Mouse (Mus musculus): Measurements from ENCODE around the gene Aarsd1. TPM values are rescaled to one million over a fixed set of nuclear protein-coding genes. Genes with fewer than 3 reads are reported as not detected.
A peak's percentile ranks its signal among the peaks of the same experiment; 100 is the strongest.
"Not testable (repeated sequence)": the region's sequence is repeated elsewhere in the genome, so short reads cannot be mapped to it uniquely, and the experiment has no call there.

Gene Aarsd1
- total RNA-seq, 2 experiments from 2014 or later = 2.9 to 4.6 TPM

DNA sequence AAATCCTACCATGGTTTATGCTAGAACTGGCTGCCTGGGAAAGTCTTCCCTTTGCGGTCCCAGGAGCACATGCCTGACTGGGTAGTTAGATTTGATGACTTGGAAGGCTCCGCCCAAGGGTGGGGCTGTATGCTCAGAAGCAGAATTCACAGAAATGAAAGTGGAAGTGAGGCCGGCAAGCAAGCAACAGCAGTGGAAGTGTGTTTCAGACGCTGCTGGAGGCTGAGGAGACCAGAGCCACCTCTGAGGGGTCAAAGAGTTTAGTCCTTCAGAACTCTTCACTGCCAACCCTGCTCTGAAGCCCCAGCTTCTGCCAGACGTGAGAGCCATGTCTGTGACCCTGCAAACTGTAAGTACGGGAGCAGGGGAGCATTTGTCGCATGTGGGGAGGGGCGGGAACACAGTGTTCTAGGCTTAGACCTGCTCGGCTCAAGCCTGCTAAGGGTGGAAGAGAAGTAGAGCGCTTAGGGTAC lies 30.9 kb upstream of the Aarsd1 start, which contains the start of gene Ifi35:
TSS of gene Ifi35 (plus strand) at position 134 of the 473 bp plus-strand sequence.
- peak; percentile 95 for ATAC-seq (replicated peaks; ENCODE audit: low FRiP score, poor library complexity, severe bottlenecking)

DNA sequence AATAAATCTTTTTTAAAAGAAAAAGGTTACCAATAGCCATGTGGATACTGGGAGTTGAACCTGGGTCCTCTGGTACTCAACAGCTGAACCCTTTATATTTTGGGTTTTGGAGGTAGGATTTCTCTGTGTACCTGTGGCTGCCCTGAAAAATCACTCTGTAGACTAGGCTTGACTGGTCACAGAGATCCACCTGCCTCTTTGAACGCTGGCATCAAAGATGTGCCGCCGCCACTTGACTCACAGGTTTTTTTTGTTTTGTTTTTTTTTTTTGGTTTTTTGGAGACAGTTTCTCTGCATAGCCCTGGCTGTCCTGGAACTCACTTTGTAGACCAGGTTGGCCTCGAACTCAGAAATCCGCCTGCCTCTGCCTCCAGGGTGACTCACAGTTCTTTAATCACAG lies 30.4 kb upstream of the Aarsd1 start:
- no peak for ATAC-seq (replicated peaks; ENCODE audit: low FRiP score, poor library complexity, severe bottlenecking)

DNA sequence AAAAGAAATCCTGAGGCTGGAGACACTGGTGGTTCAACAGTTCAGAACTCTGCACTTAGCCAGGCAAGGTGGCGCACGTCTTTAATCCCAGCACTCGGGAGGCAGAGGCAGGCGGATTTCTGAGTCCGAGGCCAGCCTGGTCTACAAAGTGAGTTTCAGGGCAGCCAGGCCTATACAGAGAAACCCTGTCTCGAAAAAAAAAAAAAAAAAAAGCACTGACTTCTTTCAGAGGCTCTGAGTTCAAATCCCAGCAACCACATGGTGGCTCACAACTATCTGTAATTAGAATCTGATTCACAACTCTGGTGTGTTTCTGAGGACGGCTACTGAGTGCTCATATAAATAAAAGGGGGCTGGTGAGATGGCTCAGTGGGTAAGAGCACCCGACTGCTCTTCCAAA lies 29.4 kb upstream of the Aarsd1 start:
- not testable (repeated sequence) for ATAC-seq (replicated peaks; ENCODE audit: low FRiP score, poor library complexity, severe bottlenecking)

DNA sequence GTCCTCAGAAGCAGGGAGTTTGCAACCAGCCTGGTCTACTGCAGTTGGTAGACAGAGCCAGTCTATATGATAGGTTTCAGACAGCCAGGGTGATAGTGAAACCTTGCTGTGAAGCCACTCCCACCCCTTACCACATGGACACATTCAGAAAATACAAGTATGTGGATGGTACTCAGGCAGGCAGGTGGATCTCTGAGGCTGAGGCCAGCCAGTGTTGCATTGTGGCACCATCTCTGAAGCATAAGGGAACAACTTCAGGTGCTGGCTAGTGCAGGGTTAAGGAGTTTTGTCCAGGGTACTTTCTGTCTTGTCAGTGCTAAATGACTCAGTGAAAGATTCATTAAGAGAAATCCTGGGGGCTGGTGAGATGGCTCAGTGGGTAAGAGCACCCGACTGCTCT lies 28.9 kb upstream of the Aarsd1 start:
- no peak for ATAC-seq (replicated peaks; ENCODE audit: low FRiP score, poor library complexity, severe bottlenecking)

DNA sequence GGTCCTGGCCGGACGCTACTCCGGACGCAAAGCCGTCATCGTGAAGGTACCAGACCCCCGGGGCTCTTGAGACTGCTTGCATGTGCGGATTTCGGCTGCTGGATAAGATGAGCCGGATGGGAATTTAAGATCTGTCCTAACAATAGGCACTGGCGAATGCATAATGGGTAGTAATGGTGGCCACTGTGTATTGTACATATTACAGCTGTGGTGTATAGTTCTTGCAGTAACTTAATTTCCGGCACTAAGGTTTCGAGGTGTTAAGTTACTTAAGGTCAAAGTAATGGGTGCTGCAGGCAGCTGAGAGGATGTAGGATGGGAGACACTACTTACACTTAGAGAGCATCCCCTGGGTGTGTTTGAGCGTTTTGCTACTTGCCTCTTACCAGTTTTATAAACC lies 25.3 kb upstream of the Aarsd1 start:
- ATAC-seq (replicated peaks; ENCODE audit: low FRiP score, poor library complexity, severe bottlenecking) = peak; percentile 13; the same call in 1 of the 2 replicates

DNA sequence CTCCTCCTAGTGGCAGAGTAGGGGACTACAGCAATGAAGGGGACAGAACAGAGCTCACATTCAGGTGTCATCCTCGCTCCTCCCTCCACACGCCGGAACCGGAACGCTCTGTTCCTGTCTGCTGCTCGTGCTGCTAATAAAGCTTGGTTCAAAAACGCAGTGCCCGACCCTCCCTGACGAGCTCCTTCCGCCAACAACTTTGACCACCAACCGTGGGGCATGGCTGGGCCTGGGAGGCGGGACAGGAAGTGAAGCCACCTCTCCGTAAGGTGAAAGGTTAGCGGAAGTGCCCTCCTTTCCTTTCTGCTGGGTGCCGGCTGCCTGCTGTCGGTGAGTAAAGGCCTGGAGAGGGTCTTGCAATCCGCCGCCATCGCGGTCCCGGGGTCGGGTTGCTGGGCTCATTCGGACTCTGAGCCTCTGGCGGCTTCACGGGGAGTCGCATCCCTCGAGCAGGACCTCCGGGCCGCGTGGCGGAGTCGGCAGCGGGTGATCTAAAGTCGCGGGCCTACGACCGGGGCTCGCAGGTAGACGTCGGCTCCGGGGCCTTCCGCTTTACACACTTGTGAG lies 24.8 kb upstream of the Aarsd1 start, which contains the start of gene Rpl27:
TSS of gene Rpl27 (plus strand) at position 172 of the 567 bp plus-strand sequence.
- ATAC-seq (replicated peaks; ENCODE audit: low FRiP score, poor library complexity, severe bottlenecking) = peak; percentile 98

DNA sequence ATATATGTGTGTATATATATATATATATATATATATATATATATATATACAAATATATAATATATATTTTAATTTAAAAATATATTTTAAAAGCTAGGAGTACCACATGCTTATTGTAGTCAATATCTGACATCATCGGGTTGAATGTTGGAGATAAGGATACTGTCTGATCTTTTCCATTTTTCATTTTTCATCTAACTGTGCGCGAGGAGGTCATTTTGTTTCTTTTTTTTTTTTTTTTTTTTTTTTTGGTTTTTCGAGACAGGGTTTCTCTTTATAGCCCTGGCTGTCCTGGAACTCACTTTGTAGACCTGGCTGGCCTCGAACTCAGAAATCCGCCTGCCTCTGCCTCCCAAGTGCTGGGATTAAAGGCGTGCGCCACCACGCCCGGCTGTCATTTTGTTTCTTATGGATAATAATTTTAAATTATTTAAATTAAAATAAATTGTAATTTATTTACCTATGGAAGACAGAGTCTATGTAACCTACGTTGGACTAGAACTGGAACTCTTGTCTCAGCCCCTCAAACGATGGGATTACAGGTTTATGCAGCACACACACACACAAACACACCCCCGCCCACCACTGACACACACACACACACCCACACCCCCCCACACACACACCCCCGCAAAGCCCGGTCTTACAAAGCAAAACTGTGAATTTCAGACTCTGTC lies 24.2 kb upstream of the Aarsd1 start:
- not testable (repeated sequence) for ATAC-seq (replicated peaks; ENCODE audit: low FRiP score, poor library complexity, severe bottlenecking)

DNA sequence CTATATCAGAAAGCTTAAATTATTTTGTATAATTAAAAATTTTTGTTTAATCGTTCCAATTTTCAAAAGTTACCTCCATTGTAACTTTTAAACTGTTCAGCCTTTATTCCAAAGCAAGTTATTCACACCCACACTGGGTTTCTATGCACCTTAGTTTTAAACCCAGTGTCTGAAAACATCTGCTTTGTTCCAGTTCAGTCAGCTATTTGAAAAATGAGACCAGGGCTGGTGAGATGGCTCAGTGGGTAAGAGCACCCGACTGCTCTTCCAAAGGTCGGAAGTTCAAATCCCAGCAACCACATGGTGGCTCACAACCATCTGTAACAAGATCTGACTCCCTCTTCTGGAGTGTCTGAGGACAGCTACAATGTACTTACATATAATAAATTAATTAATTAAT lies 20.6 kb upstream of the Aarsd1 start:
- ATAC-seq (replicated peaks; ENCODE audit: low FRiP score, poor library complexity, severe bottlenecking) = not testable (repeated sequence)

DNA sequence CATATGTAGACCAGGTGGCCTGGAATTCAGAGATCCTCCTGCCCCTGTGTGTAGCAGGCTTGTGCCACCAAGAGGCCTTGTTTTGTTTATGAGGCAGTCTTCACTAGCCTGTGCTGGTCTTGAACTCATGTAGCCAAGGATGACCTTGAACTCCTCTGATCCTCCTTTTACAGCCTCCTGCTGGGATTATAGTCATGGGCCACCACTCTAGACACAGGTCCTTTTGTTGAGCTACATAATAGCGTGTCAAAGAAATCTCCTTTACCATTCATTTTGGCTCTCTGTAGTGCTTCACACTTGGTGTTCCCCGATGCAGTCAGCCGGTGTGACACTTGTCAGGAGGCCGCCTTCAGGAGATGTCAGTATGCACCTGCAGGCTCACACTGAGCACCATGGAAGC lies 19.5 kb upstream of the Aarsd1 start:
- no peak for ATAC-seq (replicated peaks; ENCODE audit: low FRiP score, poor library complexity, severe bottlenecking)

DNA sequence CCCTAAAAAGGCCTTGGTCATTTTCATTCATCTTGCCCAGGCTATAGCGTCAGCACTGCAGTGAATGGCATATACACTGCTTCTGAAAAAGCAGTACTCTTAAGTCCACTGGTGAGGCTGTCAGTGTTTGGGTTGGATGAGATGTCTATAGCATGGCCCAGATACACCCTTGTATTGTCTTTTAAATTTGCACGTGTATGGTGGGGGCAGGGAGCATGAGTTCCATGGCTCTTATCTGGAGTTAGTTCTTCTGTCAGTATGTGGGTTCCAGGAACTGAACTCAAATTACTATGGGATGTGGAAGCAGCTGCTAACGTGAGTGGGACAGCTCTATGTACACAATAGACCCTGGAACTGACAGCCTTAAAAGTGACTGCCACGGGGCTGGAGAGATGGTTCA lies 18.4 kb upstream of the Aarsd1 start:
- ATAC-seq (replicated peaks; ENCODE audit: low FRiP score, poor library complexity, severe bottlenecking) = no peak

DNA sequence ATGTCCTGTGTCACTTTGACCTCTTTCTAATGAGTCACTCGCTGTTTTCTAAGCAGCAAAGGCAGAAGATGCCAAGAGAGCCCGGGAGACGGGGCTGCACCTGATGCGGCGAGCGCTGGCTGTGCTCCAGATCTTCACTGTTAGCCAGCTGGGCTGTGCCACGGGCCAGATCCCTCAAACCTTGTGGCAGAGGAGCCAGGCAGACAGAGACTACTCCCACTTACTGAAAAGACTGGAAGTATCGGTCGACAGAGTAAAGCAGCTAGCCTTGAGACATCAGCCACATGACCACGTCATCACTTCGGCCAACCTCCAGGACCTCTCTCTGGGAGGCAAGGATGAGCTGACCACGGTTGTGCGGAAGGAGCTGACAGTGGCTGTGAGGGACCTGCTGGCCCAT lies 16.0 kb upstream of the Aarsd1 start:
- ATAC-seq (replicated peaks; ENCODE audit: low FRiP score, poor library complexity, severe bottlenecking) = 0 out of 2 replicates have a peak, but pooled peaks have one; percentile 10

DNA sequence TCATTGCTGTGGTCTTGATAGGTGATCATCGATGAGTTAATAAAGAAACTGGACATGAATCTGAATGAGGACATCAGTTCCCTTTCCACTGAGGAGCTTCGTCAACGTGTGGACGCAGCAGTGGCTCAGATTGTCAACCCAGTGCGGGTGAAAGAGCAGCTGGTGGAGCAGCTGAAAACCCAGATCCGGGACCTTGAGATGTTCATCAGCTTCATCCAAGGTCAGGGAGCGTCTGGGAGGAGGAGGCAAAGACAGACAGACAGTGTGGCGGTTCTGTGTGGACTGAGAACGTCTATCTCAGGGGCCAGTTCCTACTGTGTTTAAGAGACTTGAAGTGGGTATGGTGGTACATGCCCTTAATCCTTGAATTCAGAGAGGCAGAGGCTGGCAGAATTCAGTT lies 13.9 kb upstream of the Aarsd1 start:
- ATAC-seq (replicated peaks; ENCODE audit: low FRiP score, poor library complexity, severe bottlenecking) = no peak

DNA sequence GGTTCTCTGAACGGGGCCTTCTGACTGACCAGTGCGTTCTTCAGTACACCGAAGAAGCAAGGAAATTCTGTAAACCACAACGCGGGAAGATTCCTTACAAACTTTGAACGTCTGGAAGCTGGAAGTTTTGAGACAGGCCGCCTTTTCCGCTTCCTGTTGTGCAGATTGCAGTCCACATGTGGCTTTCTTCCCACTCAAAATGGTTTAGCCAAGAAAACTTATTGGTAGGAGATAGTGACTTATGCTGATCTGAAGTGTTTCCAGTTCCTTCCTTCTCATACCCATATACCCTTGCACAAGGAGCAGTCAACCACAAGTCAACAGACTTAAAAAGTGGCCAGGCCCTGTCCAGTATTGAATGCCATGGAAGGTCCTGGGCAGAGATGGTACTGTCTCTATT lies 8.8 kb upstream of the Aarsd1 start:
- no peak for ATAC-seq (replicated peaks; ENCODE audit: low FRiP score, poor library complexity, severe bottlenecking)

DNA sequence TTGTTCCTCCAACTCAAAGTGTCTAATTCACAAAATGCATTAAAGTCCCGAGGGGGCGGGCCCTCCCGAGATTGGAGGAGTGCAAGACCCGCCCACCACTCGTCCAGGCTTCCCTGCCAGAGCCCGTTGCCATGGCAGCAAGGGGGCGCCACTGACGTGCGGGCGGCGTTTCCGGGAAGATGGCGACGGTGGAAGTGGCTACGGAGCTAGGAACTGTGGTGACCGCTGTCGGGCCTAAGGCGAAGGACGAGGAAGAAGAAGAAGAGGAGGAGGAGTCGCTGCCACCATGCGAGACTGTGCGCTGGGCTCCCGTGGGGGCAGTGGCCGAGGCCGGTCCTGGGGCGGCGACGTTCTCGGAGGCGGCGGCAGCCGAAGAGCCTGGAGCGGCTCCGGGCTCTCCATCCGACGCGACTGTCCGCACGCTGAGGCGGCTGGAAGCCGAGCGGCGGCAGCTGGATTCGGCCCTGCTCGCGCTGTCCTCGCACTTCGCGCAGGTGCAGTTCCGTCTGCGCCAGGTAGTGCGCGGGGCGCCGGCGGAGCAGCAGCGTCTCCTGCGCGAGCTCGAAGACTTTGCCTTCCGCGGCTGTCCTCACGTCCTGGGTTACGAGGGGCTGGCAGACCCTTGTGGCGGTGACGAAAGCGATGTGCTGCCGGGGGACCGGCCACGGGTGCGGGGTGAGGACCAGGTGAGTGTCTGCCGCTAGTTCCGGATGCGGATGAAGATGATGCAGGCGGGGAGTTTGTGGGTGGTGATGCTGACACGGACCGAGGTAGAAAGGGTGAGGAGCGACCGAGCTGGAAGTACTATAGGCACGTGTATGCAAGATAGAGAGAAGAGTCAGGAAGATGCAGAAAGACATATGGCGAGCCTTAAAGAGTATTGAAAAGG lies 7.8 kb upstream of the Aarsd1 start, which contains the start of the genes Rundc1 and Ptges3l:
TSS of gene Rundc1 (plus strand) at position 161 of the 889 bp plus-strand sequence.
TSS of gene Ptges3l (minus strand) at position 409 of the 889 bp plus-strand sequence.
- peak; percentile 96 for ATAC-seq (replicated peaks; ENCODE audit: low FRiP score, poor library complexity, severe bottlenecking)

DNA sequence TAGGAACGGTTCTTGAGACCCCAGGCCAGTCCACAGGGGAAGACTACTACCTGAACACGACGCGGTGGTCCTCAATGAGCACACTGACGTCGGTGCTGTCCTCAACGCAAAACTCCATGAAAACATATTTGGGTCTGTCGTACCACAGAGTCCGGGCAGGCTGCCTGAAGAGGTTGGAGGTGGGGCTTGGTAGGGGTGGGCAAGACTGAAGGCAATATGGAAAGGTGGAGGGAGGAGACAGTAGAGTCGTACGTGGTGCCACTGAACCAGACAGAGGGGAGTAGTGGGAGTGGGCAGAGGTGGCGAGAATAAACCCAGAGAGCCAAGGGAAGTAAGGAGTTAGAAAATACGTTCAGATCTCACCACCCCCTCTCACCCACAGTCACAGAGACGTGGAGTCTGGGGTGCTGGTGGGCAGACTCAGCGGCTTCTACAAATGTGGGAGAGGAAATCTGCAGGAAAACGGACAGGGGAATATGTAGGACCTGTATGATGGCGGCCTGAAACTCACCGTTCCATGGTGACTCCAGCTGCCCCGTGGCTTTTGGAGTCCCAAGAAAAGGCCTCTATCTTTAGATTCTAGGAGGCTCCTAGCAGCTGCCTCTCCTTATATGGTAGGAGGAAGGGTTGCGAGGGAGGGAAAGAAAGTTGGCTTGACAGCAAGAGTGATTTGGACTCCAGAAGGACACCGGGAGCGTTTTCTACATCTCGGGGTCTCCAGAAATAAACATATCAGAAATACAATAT lies 6.9 kb upstream of the Aarsd1 start, which contains the start of gene Gm27029:
TSS of gene Gm27029 (minus strand) at position 692 of the 747 bp plus-strand sequence.
- ATAC-seq (replicated peaks; ENCODE audit: low FRiP score, poor library complexity, severe bottlenecking) = no peak

DNA sequence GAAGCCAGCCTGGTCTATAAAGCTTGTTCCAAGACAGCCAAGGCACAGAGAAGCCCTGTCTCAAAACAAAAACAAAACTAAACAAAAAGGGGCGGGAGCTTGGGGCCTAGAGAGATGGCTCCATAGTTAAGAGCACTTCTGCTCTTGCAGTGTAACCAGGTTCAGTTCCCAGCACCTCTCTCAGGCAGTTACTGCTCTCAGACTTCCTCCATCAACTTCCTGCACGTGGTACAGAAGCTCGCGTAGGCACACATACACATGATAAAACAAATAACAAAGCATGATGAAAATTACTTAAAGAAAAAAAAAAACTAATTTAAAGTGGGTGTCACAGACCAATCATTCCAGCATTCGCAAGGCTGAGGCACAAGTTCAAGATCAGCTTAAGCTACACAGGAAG lies 2.7 kb upstream of the Aarsd1 start:
- ATAC-seq (replicated peaks; ENCODE audit: low FRiP score, poor library complexity, severe bottlenecking) = no peak

DNA sequence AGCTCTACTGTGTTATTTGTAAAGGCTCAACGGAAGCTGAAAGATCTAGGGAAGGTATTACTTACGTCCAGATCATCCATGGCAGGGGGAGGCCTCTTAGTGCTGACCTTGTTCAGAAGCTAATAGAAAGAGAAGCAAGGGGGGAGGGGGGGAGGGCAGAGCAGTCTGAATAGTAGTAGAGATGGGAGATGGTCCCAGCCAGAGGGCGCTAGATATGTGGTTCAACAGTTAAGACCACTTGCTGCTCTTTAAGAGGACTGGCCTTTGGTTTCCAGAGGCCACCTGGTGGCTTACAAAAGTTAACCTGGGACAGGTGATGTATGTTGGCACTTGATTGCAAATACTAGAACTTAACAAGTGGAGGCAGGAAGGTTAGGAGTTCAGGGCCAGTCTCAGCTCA lies 2.2 kb upstream of the Aarsd1 start:
- ATAC-seq (replicated peaks; ENCODE audit: low FRiP score, poor library complexity, severe bottlenecking) = no peak

DNA sequence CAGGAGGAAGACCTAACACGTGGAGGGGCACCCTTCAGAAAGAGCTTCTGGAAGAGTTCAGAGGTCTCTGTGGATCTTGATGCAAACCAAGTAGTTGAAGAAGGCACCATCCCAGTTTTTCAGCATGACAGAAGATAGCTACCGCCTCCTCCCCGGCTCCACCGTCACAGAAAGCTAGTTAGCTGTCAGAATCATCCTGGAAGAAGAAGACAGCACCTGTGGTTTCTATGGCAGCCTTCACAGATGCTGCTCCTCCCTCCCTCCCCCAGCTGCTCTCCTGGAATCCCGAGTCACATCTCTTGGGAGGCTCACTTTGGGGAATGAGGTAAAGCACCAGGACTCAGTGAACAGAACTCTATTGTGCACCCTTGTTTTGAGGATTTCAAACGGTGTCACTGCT lies 1.6 kb upstream of the Aarsd1 start:
- ATAC-seq (replicated peaks; ENCODE audit: low FRiP score, poor library complexity, severe bottlenecking) = no peak

DNA sequence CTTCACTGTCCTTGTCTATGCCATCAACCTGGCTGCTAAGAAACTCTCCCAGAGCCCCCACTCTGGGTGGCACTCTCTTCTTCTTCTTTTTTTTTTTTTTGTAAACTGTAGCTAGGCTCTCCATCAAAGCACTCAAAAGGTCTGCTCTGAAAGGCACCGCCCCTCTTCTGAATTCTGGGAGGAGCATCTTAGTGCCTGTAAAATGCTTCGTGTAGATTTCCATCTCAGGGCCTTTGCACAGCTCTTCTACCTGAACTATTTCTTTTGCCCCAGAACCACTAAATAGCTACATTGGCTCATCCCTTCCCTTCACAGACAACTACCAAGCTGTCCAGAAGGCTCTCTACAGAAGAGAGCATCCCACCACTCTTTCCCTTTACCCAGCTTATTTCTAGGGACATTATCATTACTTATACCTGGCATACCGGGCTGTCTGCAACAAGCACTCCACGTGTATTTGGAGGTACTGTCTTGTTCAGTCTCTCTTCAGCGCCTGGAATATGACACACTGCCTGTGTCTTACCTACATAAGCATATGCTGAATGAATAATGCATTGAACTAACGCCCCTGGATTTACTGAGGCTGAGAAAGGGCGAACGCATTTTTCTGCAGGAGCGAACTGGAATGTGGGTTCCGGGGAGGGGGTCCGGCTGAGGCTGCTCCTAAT lies 848 bp downstream of the Aarsd1 start:
- ATAC-seq (replicated peaks; ENCODE audit: low FRiP score, poor library complexity, severe bottlenecking) = peak; percentile 78
